In the genomic region with DNA sequence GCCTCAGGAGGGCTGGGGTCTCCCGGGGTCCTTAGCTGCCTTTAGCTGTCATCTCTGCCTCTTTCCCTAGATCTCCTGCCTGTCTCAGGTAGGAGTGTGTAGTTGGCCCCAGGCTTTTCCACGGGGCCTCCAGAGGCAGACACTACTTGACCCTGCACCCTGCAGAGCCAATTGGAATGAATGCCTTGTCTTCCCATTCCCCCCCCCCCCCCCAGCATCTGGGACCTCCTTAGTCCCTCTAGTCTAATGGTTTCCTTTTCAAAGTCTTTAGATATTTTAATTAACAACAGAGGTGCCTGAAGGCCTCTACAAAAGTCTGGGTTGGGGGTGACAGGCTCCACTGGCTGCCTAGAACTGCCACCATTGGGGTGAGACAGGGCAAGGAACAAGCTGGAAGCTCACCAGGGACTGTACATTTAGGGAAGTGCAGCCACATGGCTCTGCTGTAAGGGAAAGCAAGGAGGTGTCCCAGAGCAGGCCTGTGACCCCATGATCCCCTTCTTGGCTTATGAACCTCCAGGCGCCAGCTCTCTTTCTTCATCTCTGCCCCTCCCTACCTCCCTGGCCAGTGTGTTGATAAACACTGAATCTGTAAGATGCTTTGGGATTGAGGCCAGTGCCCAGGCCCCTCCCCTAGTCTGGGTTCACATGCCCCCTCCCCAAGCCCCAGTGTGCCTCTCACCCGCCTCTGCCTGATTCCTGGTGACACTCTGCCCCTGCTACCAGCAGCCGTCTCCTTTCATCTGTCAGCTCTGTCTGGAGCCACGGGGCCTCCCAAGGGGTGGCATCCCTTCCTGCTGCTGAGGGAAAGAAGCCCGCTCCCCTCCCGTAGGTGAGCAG, we compare ENCODE assay signal across 12 mouse cellular contexts. TPM values are rescaled to one million over a fixed set of nuclear protein-coding genes. Genes with fewer than 3 reads are reported as not detected.
DNase-seq lines count a peak whose midpoint lies in the region; ATAC-seq and TF ChIP-seq lines count a peak whose summit lies in the region.
"Had no signal": no experiment of that assay in that cellular context is flagged by ENCODE, and none has a peak within 500 bp of the region (broad histone marks: within the 10 kb centered on the region; RNA-seq: fewer than 3 reads in every experiment).

No protein-coding gene starts in this region.

- H3K9ac ChIP-seq in forebrain, embryonic 15.5 days (replicated peaks): no peak overlapping the region
- peak overlapping the region; percentile 45; the same call in 1 of the 2 replicates for H3K9ac ChIP-seq in limb, embryonic 12.5 days (replicated peaks)
- H3K9ac ChIP-seq: liver, embryonic 12.5 days had no signal

- TF ChIP-seq CTCF in layer of hippocampus, adult 2 months (conservative IDR thresholded peaks at IDR 0.05): no peak

- no peak for ATAC-seq in forebrain, embryonic 15.5 days (replicated peaks)
- no peak for ATAC-seq in limb, embryonic 12.5 days (ENCODE audit: insufficient number of reproducible peaks, insufficient read depth, low FRiP score, low TSS enrichment, low read depth)
- no peak for ATAC-seq in erythroid progenitor cell, adult 5-6 weeks (replicated peaks; ENCODE audit: low FRiP score, poor library complexity, severe bottlenecking)
- ATAC-seq: liver, embryonic 12.5 days had no signal

- H3K4me1 ChIP-seq in forebrain, embryonic 10.5 days: peaks cover 64% of the 10 kb centered on the region
- peaks cover 13% of the 10 kb centered on the region; the same call in 1 of the 2 replicates for H3K4me1 ChIP-seq in forebrain, embryonic 15.5 days
- peaks cover 66% of the 10 kb centered on the region for H3K4me1 ChIP-seq in limb, embryonic 12.5 days (replicated peaks)

- peaks cover 32% of the 10 kb centered on the region for H3K27me3 ChIP-seq in forebrain, embryonic 10.5 days (ENCODE audit: poor library complexity, severe bottlenecking)
- H3K27me3 ChIP-seq in forebrain, embryonic 15.5 days: no peaks in the 10 kb centered on the region
- H3K27me3 ChIP-seq in limb, embryonic 12.5 days: no peaks in the 10 kb centered on the region
- H3K27me3 ChIP-seq: liver, embryonic 12.5 days had no signal

- DNase-seq in forebrain, embryonic 10.5 days (ENCODE audit: extremely low spot score, low spot score): no peak
- no peak for DNase-seq in layer of hippocampus, adult 2 months (ENCODE audit: low spot score in 2 of 2)
- no peak for DNase-seq in layer of hippocampus, adult 8-10 months (ENCODE audit: low spot score in 2 of 2)
- peak; percentile 79 for DNase-seq in retina, embryonic 14.5 days (ENCODE audit: low spot score)
- DNase-seq in left cerebral cortex, adult 8-10 months (ENCODE audit: low spot score in 2 of 2): no peak
- DNase-seq: cerebellum, adult 9-10 months; gastrocnemius, postnatal 36 days; thymus, adult 2 months had no signal

- WGBS in forebrain, embryonic 10.5 days: 20% methylated on average over 8 of the region's 8 CpGs
- 21% methylated on average over 8 of the region's 8 CpGs for WGBS in forebrain, embryonic 15.5 days
- 11% methylated on average over 8 of the region's 8 CpGs for WGBS in limb, embryonic 12.5 days

- H3K9me3 ChIP-seq in forebrain, embryonic 10.5 days: no peaks in the 10 kb centered on the region
- no peaks in the 10 kb centered on the region for H3K9me3 ChIP-seq in forebrain, embryonic 15.5 days
- H3K9me3 ChIP-seq in limb, embryonic 12.5 days: no peaks in the 10 kb centered on the region
- H3K9me3 ChIP-seq: liver, embryonic 12.5 days had no signal

- peaks cover 64% of the 10 kb centered on the region for H3K36me3 ChIP-seq in forebrain, embryonic 10.5 days (replicated peaks)
- peaks cover 9% of the 10 kb centered on the region for H3K36me3 ChIP-seq in forebrain, embryonic 15.5 days
- peaks cover 48% of the 10 kb centered on the region for H3K36me3 ChIP-seq in limb, embryonic 12.5 days

- H3K4me2 ChIP-seq in forebrain, embryonic 15.5 days (replicated peaks): no peak overlapping the region
- H3K4me2 ChIP-seq in limb, embryonic 12.5 days: peak overlapping the region; percentile 39
- H3K4me2 ChIP-seq: liver, embryonic 12.5 days had no signal

- H3K27ac ChIP-seq in forebrain, embryonic 10.5 days: peak overlapping the region; percentile 86
- H3K27ac ChIP-seq in forebrain, embryonic 15.5 days (replicated peaks): no peak overlapping the region; the same call in 1 of the 2 replicates
- H3K27ac ChIP-seq in layer of hippocampus, adult 2 months: peak overlapping the region; percentile 1; the same call in 1 of the 2 replicates
- peak overlapping the region; percentile 92 for H3K27ac ChIP-seq in limb, embryonic 12.5 days
- H3K27ac ChIP-seq: liver, embryonic 12.5 days had no signal

- H3K4me3 ChIP-seq in forebrain, embryonic 10.5 days: peak overlapping the region; percentile 21; the same call in 1 of the 2 replicates
- no peak overlapping the region for H3K4me3 ChIP-seq in forebrain, embryonic 15.5 days
- no peak overlapping the region for H3K4me3 ChIP-seq in layer of hippocampus, adult 2 months
- H3K4me3 ChIP-seq in limb, embryonic 12.5 days (replicated peaks): no peak overlapping the region
- H3K4me3 ChIP-seq: liver, embryonic 12.5 days had no signal

RNA-seq across cellular contexts. Expression of gene Cenpx, which starts 8.8 kb away (rescaled TPM):
- 118 and 133 TPM in 2 replicates for polyA plus RNA-seq in forebrain, embryonic 10.5 days (2016; fragmentation: Nextera tagmentation; extraction: Ambion mirVana)
- polyA plus RNA-seq in forebrain, embryonic 15.5 days (2015; fragmentation: Nextera tagmentation; extraction: Ambion mirVana): 97.9 and 103 TPM in 2 replicates
- total RNA-seq in layer of hippocampus, adult 2 months (2021): 10 to 100 TPM; 13.1 to 16.9 TPM
- 10 to 100 TPM; 12.9 to 22.1 (median 17.2) TPM for total RNA-seq in layer of hippocampus, adult 8-10 months (2022)
- 131 and 138 TPM in 2 replicates for polyA plus RNA-seq in limb, embryonic 12.5 days (2016; fragmentation: Nextera tagmentation; extraction: Ambion mirVana)
- total RNA-seq in left cerebral cortex, adult 8-10 months (2022): 10 to 100 TPM; 19.2 to 23.3 (median 22.2) TPM
- 7.1 and 35.3 TPM in 2 replicates for total RNA-seq in erythroid progenitor cell, adult 5-6 weeks (2015; ENCODE audit: low replicate concordance)
- 15.0 and 21.2 TPM in 2 replicates for total RNA-seq in erythroid progenitor cell, adult 5-6 weeks (2017; ENCODE audit: low replicate concordance)

RNA-seq across cellular contexts. Expression of gene Lrrc45, which starts 9.0 kb away (rescaled TPM):
- 51.9 and 59.2 TPM in 2 replicates for polyA plus RNA-seq in forebrain, embryonic 10.5 days (2016; fragmentation: Nextera tagmentation; extraction: Ambion mirVana)
- 94.1 and 94.8 TPM in 2 replicates for polyA plus RNA-seq in forebrain, embryonic 15.5 days (2015; fragmentation: Nextera tagmentation; extraction: Ambion mirVana)
- total RNA-seq in layer of hippocampus, adult 2 months (2021): 10 to 100 TPM; 60.0 to 70.4 TPM
- total RNA-seq in layer of hippocampus, adult 8-10 months (2022): 10 to 100 TPM; 51.1 to 67.4 (median 65.7) TPM
- polyA plus RNA-seq in limb, embryonic 12.5 days (2016; fragmentation: Nextera tagmentation; extraction: Ambion mirVana): 77.9 and 78.4 TPM in 2 replicates
- 10 to 100 TPM; 39.8 to 56.7 (median 51.2) TPM for total RNA-seq in left cerebral cortex, adult 8-10 months (2022)
- 3.4 and 6.1 TPM in 2 replicates for total RNA-seq in erythroid progenitor cell, adult 5-6 weeks (2015; ENCODE audit: low replicate concordance)
- total RNA-seq in erythroid progenitor cell, adult 5-6 weeks (2017; ENCODE audit: low replicate concordance): 12.3 and 12.9 TPM in 2 replicates

RNA-seq across cellular contexts. Expression of gene Rac3, which starts 16.6 kb away (rescaled TPM):
- 23.8 and 28.4 TPM in 2 replicates for polyA plus RNA-seq in forebrain, embryonic 10.5 days (2016; fragmentation: Nextera tagmentation; extraction: Ambion mirVana)
- polyA plus RNA-seq in forebrain, embryonic 15.5 days (2015; fragmentation: Nextera tagmentation; extraction: Ambion mirVana): 245 and 251 TPM in 2 replicates
- 10 to 100 TPM; 36.4 to 38.2 TPM for total RNA-seq in layer of hippocampus, adult 2 months (2021)
- 10 to 100 TPM; 33.5 to 43.1 (median 37.5) TPM for total RNA-seq in layer of hippocampus, adult 8-10 months (2022)
- polyA plus RNA-seq in limb, embryonic 12.5 days (2016; fragmentation: Nextera tagmentation; extraction: Ambion mirVana): 48.5 and 51.2 TPM in 2 replicates
- total RNA-seq in left cerebral cortex, adult 8-10 months (2022): 10 to 100 TPM; 39.2 to 40.0 (median 39.6) TPM
- not detected in 2 replicates for total RNA-seq in erythroid progenitor cell, adult 5-6 weeks (2015; ENCODE audit: low replicate concordance)
- 1.3 and 3.5 TPM in 2 replicates for total RNA-seq in erythroid progenitor cell, adult 5-6 weeks (2017; ENCODE audit: low replicate concordance)

RNA-seq across cellular contexts. Expression of gene Dcxr, which starts 22.4 kb away (rescaled TPM):
- polyA plus RNA-seq in forebrain, embryonic 10.5 days (2016; fragmentation: Nextera tagmentation; extraction: Ambion mirVana): 13.3 and 14.8 TPM in 2 replicates
- polyA plus RNA-seq in forebrain, embryonic 15.5 days (2015; fragmentation: Nextera tagmentation; extraction: Ambion mirVana): 9.0 and 9.3 TPM in 2 replicates
- 10 to 100 TPM in 1 of 2 experiments, 1 to 10 TPM in 1; 9.9 to 11.3 TPM for total RNA-seq in layer of hippocampus, adult 2 months (2021)
- total RNA-seq in layer of hippocampus, adult 8-10 months (2022): 10 to 100 TPM in 3 of 4 experiments, 1 to 10 TPM in 1; 8.7 to 21.6 (median 14.5) TPM
- 14.8 and 17.8 TPM in 2 replicates for polyA plus RNA-seq in limb, embryonic 12.5 days (2016; fragmentation: Nextera tagmentation; extraction: Ambion mirVana)
- total RNA-seq in left cerebral cortex, adult 8-10 months (2022): 10 to 100 TPM in 2 of 4 experiments, 1 to 10 TPM in 2; 7.9 to 12.9 (median 9.4) TPM
- 3.6 TPM in 1 of 2 replicates, not detected in the other for total RNA-seq in erythroid progenitor cell, adult 5-6 weeks (2015; ENCODE audit: low replicate concordance)
- 7.2 TPM in 1 of 2 replicates, not detected in the other for total RNA-seq in erythroid progenitor cell, adult 5-6 weeks (2017; ENCODE audit: low replicate concordance)

RNA-seq across cellular contexts. Expression of gene Cbr2, which starts 27.2 kb away (rescaled TPM):
- 1.1 and 1.3 TPM in 2 replicates for polyA plus RNA-seq in forebrain, embryonic 10.5 days (2016; fragmentation: Nextera tagmentation; extraction: Ambion mirVana)
- polyA plus RNA-seq in forebrain, embryonic 15.5 days (2015; fragmentation: Nextera tagmentation; extraction: Ambion mirVana): 0.64 and 0.69 TPM in 2 replicates
- total RNA-seq in layer of hippocampus, adult 2 months (2021): 1 to 10 TPM; 1.3 to 4.9 TPM
- 1 to 10 TPM; 1.6 to 3.7 (median 2.5) TPM for total RNA-seq in layer of hippocampus, adult 8-10 months (2022)
- polyA plus RNA-seq in limb, embryonic 12.5 days (2016; fragmentation: Nextera tagmentation; extraction: Ambion mirVana): 4.6 and 7.2 TPM in 2 replicates
- 1 to 10 TPM in 3 of 4 experiments, under 1 TPM in 1; 0.99 to 2.7 (median 1.9) TPM for total RNA-seq in left cerebral cortex, adult 8-10 months (2022)
- 21.8 and 23.4 TPM in 2 replicates for total RNA-seq in erythroid progenitor cell, adult 5-6 weeks (2015; ENCODE audit: low replicate concordance)
- not detected in 2 replicates for total RNA-seq in erythroid progenitor cell, adult 5-6 weeks (2017; ENCODE audit: low replicate concordance)

Comparison
In these comparisons a context has a peak if more than half of its experiments do, and no peak if none do; other contexts are left out.
1. RNA of gene Rac3, which starts 16.6 kb away (total RNA-seq): 39.2 to 40.0 TPM in left cerebral cortex, adult 8-10 months, 36.4 to 38.2 TPM in layer of hippocampus, adult 2 months and 33.5 to 43.1 TPM in layer of hippocampus, adult 8-10 months; 1.3 to 3.5 TPM in erythroid progenitor cell, adult 5-6 weeks; every median in the first group is over 4 times any median in the second.